Mouse (Mus musculus) C2C12 (cell line): ENCODE data around the gene Laptm5.

Experiments
- CTCF ChIP-seq: IDR thresholded peaks from one replicate; pipeline ENCODE4 v1.5.1; 2011; ENCODE audit not compliant: control insufficient read depth, insufficient read depth, insufficient read length
- MAX ChIP-seq: IDR thresholded peaks from one replicate; pipeline ENCODE4 v1.6.1; 2011; ENCODE audit warnings: mild to moderate bottlenecking, control low read depth

DNA sequence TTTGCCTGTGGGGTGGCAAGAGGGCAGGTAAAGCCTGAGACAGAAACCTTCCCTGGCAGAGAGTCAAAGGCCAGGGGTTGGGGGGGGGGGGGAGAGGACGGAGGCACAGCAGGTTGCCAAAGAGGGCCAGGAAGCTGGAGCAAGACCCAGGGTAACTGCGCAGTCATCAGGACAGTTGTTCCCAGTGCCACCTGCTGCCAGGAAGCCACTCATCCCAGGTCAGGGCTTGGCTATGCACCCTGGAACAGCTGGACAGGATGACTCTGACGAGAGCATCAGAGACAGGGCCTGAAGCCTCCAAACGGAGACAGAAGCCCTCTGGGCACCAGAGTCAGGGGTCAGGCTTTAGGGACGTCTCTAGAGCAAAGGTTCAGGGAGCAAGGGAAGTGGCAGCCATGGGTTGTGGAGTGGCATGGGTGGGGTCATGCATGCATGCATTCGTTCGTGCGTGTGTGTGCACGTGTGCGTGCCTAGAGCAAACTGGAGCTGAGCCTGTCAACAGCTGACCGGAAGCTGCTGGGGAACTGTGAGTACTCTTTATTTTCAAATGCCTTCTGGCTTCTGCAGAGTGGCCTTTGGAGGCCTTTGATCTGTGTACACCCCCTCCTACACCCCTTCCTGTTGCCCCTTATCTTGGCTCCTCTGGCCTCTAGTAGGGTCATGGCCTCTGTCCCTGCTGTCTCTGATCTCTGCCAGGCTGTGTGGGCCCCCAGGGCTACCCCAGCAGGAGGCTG is 23.0 kb upstream of the Laptm5 start:
- no peak for TF ChIP-seq CTCF
- no peak for TF ChIP-seq MAX
